Mouse (Mus musculus) layer of hippocampus, postnatal 25 days (tissue): Measurements from ENCODE around the gene Agt. TPM values are rescaled to one million over a fixed set of nuclear protein-coding genes. Genes with fewer than 3 reads are reported as not detected.

Experiments used
- DNase-seq, 2 experiments: peaks; one replicate each; pipeline ENCODE4 v3.0.0; 2022; ENCODE audit warnings: mixed read lengths in 2 of 2, low spot score in 1 of 2; ENCODE audit errors: extremely low spot score in 1 of 2
- total RNA-seq, 2 experiments: library from RNA; stranded (reverse); gene quantifications; 2 replicates each; pipeline ENCODE4 v1.2.3; 2021

The Agt gene
- total RNA-seq, 2 experiments from 2014 or later, result 37.0 to 47.2 TPM

GRCm38 (mm10) chr8:124508321-124508695, 61.2 kb downstream of the Agt start:
- no peak for DNase-seq

GRCm38 (mm10) chr8:124507572-124508320, 61.8 kb downstream of the Agt start:
- DNase-seq, result peak; percentile 38 to 47

Other genes starting within 250 kb of the Agt start
- 100 to 1,000 TPM; 261 to 272 TPM for gene Pgbd5, start 130.0 kb downstream of the Agt start, total RNA-seq
- 10 to 100 TPM; 37.2 to 48.5 TPM for gene Cog2, start 48.9 kb downstream of the Agt start, total RNA-seq
- gene Capn9, start 6.4 kb upstream of the Agt start, total RNA-seq, result under 1 TPM; 0.17 to 0.40 TPM
- 10 to 100 TPM; 83.2 to 86.9 TPM for gene 2310022B05Rik, start 93.7 kb upstream of the Agt start, total RNA-seq
- 10 to 100 TPM; 40.7 to 54.6 TPM for gene Ttc13, start 152.3 kb upstream of the Agt start, total RNA-seq
- gene Arv1, start 152.4 kb upstream of the Agt start, total RNA-seq, result 10 to 100 TPM; 10.4 to 13.5 TPM
- under 1 TPM; 0.45 to 0.98 TPM for gene Fam89a, start 182.1 kb upstream of the Agt start, total RNA-seq
- 1 to 10 TPM; 4.0 to 5.4 TPM for gene Trim67, start 223.4 kb upstream of the Agt start, total RNA-seq